Mouse (Mus musculus) hindbrain, embryonic 16.5 days (tissue): ENCODE data around the gene Mkln1. TPM values are rescaled to one million over a fixed set of nuclear protein-coding genes. Genes with fewer than 3 reads are reported as not detected.
A peak's percentile ranks its signal among the peaks of the same experiment; 100 is the strongest.

Experiments used
- ATAC-seq: fragments of 200-750 bp; cut with Nextera tagmentation; 2 replicates; pipeline ENCODE4 v1.8.0; 2017; ENCODE audit warnings: moderate TSS enrichment, moderate library complexity
- H3K27ac ChIP-seq: fragments of 300-500 bp; sonication (generic); 2 replicates; pipeline ENCODE4 v1.5.1; 2014; ENCODE audit warnings: low read depth, mild to moderate bottlenecking, control low read depth, low read length, moderate library complexity
- H3K27me3 ChIP-seq: fragments of 300-500 bp; sonication (generic); replicated peaks from 2 replicates; pipeline ENCODE4 v1.6.1; 2014; ENCODE audit warnings: low read length; ENCODE audit not compliant: control insufficient read depth, insufficient read depth
- H3K36me3 ChIP-seq: fragments of 300-500 bp; sonication (generic); 2 replicates; pipeline ENCODE4 v1.6.1; 2014; ENCODE audit warnings: mild to moderate bottlenecking, low read length, moderate library complexity, mixed read lengths; ENCODE audit not compliant: control insufficient read depth, insufficient read depth
- H3K4me1 ChIP-seq: fragments of 300-500 bp; sonication (generic); 2 replicates; pipeline ENCODE4 v1.6.1; 2014; ENCODE audit warnings: low read depth, low read length; ENCODE audit not compliant: control insufficient read depth, insufficient read depth
- H3K4me2 ChIP-seq: fragments of 300-500 bp; sonication (generic); 2 replicates; pipeline ENCODE4 v1.6.1; 2014; ENCODE audit warnings: mild to moderate bottlenecking, low read length, control low read depth, moderate library complexity
- H3K4me3 ChIP-seq: fragments of 300-500 bp; sonication (generic); 2 replicates; pipeline ENCODE4 v1.5.1; 2014; ENCODE audit warnings: mild to moderate bottlenecking, low read length, control low read depth, moderate library complexity
- H3K9ac ChIP-seq: fragments of 300-500 bp; sonication (generic); 2 replicates; pipeline ENCODE4 v1.6.1; 2014; ENCODE audit warnings: low read depth, mild to moderate bottlenecking, control low read depth, low read length, moderate library complexity
- H3K9me3 ChIP-seq: fragments of 300-500 bp; sonication (generic); 2 replicates; pipeline ENCODE4 v1.6.1; 2014; ENCODE audit warnings: mild to moderate bottlenecking, low read length, moderate library complexity; ENCODE audit not compliant: control insufficient read depth
- WGBS: fragments of 180-500 bp; shearing (Covaris S2); extraction: QIAGEN DNeasy Blood & Tissue Kit; methylation state at CpG from one replicate; pipeline ENCODE4 v1.1.7; 2014; 5-methylcytosine and 5-hydroxymethylcytosine counted together
- polyA plus RNA-seq: library from polyadenylated mRNA; unstranded; fragments of >200 nt; fragmentation: Nextera tagmentation; extraction: Ambion mirVana; gene quantifications from 2 replicates; pipeline ENCODE4 v1.2.1, GENCODE M21; 2015

Mkln1 gene
- polyA plus RNA-seq, 1 experiment from 2014 or later: 119 TPM

GRCm38 (mm10) chr6:31495122-31495731 is 96.7 kb downstream of the Mkln1 start:
- Histone ChIP-seq H3K9me3 (no peaks in the 10 kb centered on the region), H3K9ac (no peak overlapping the region), H3K27me3 (no peaks in the 10 kb centered on the region), H3K4me1 (no peaks in the 10 kb centered on the region), H3K27ac (no peak overlapping the region), H3K4me2 (no peak overlapping the region), H3K36me3 (0 out of 2 replicates have a peak, but pooled peaks cover 2% of the 10 kb centered on the region), H3K4me3 (no peak overlapping the region)
- no peak for ATAC-seq
- 71% methylated on average over 2 of the region's 2 CpGs for WGBS

- no peak overlapping the region for H3K4me3 ChIP-seq
- ATAC-seq: no peak
These were observed 97.7 kb downstream of the Mkln1 start for GRCm38 (mm10) chr6:31496227-31496626.

GRCm38 (mm10) chr6:31499836-31500235 is 101.3 kb downstream of the Mkln1 start:
- 0 out of 2 replicates have a peak, but pooled peaks cover 7% of the 10 kb centered on the region for H3K36me3 ChIP-seq
- no peaks in the 10 kb centered on the region for H3K27me3 ChIP-seq
- H3K4me1 ChIP-seq: no peaks in the 10 kb centered on the region
- 87% methylated on average over 10 of the region's 10 CpGs for WGBS
- H3K9me3 ChIP-seq: no peaks in the 10 kb centered on the region
- no peak overlapping the region for H3K4me3 ChIP-seq
- no peak overlapping the region for H3K27ac ChIP-seq
- H3K4me2 ChIP-seq: no peak overlapping the region
- ATAC-seq: no peak
- no peak overlapping the region for H3K9ac ChIP-seq

More at GRCm38 (mm10) chr6:31496227-31496626, 97.7 kb downstream of the Mkln1 start:
- no peak overlapping the region for H3K27ac ChIP-seq
- H3K36me3 ChIP-seq: 0 out of 2 replicates have a peak, but pooled peaks cover 2% of the 10 kb centered on the region
- no peaks in the 10 kb centered on the region for H3K9me3 ChIP-seq
- H3K9ac ChIP-seq: no peak overlapping the region
- H3K27me3 ChIP-seq: no peaks in the 10 kb centered on the region
- WGBS: 79% methylated on average over 2 of the region's 2 CpGs
- H3K4me1 ChIP-seq: no peaks in the 10 kb centered on the region
- H3K4me2 ChIP-seq: no peak overlapping the region

GRCm38 (mm10) chr6:31500260-31500659 is 101.7 kb downstream of the Mkln1 start:
- H3K4me1 ChIP-seq: no peaks in the 10 kb centered on the region
- no peak overlapping the region for H3K4me3 ChIP-seq
- no peak overlapping the region for H3K9ac ChIP-seq
- no peaks in the 10 kb centered on the region for H3K27me3 ChIP-seq
- no peak overlapping the region for H3K27ac ChIP-seq
- WGBS: 78% methylated on average over 2 of the region's 2 CpGs
- H3K9me3 ChIP-seq: no peaks in the 10 kb centered on the region
- H3K4me2 ChIP-seq: no peak overlapping the region
- H3K36me3 ChIP-seq: 0 out of 2 replicates have a peak, but pooled peaks cover 7% of the 10 kb centered on the region
- no peak for ATAC-seq

GRCm38 (mm10) chr6:31500691-31501090 is 102.2 kb downstream of the Mkln1 start:
- Histone ChIP-seq H3K9me3 (no peaks in the 10 kb centered on the region), H3K27ac (no peak overlapping the region), H3K4me1 (no peaks in the 10 kb centered on the region), H3K4me3 (no peak overlapping the region), H3K27me3 (no peaks in the 10 kb centered on the region), H3K9ac (no peak overlapping the region), H3K36me3 (0 out of 2 replicates have a peak, but pooled peaks cover 7% of the 10 kb centered on the region), H3K4me2 (no peak overlapping the region)
- 0 out of 2 replicates have a peak, but pooled peaks have one; percentile 37 for ATAC-seq

- H3K36me3 ChIP-seq: 0 out of 2 replicates have a peak, but pooled peaks cover 5% of the 10 kb centered on the region
- H3K27me3 ChIP-seq: no peaks in the 10 kb centered on the region
- H3K4me3 ChIP-seq: no peak overlapping the region
- no peaks in the 10 kb centered on the region for H3K4me1 ChIP-seq
- 100% methylated on average over 2 of the region's 2 CpGs for WGBS
- H3K4me2 ChIP-seq: no peak overlapping the region
- H3K9ac ChIP-seq: no peak overlapping the region
- H3K27ac ChIP-seq: no peak overlapping the region
- no peaks in the 10 kb centered on the region for H3K9me3 ChIP-seq
- no peak for ATAC-seq
These were observed 104.1 kb downstream of the Mkln1 start for GRCm38 (mm10) chr6:31502614-31503013.

- 72% methylated on average over 6 of the region's 6 CpGs for WGBS
- Histone ChIP-seq H3K36me3 (no peaks in the 10 kb centered on the region), H3K27ac (no peak overlapping the region), H3K4me2 (no peak overlapping the region), H3K9me3 (no peaks in the 10 kb centered on the region), H3K4me1 (no peaks in the 10 kb centered on the region; the same call in 1 of the 2 replicates), H3K27me3 (no peaks in the 10 kb centered on the region), H3K4me3 (no peak overlapping the region), H3K9ac (no peak overlapping the region)
- ATAC-seq: peak; percentile 31; the same call in 1 of the 2 replicates
These were observed 115.2 kb downstream of the Mkln1 start for GRCm38 (mm10) chr6:31513726-31514125.

- Histone ChIP-seq H3K9me3 (no peaks in the 10 kb centered on the region), H3K27me3 (no peaks in the 10 kb centered on the region), H3K4me3 (no peak overlapping the region), H3K27ac (no peak overlapping the region), H3K4me1 (peaks cover 6% of the 10 kb centered on the region; the same call in 1 of the 2 replicates), H3K4me2 (no peak overlapping the region), H3K9ac (no peak overlapping the region), H3K36me3 (0 out of 2 replicates have a peak, but pooled peaks cover 2% of the 10 kb centered on the region)
- ATAC-seq: no peak
- WGBS: 62% methylated on average over 9 of the region's 9 CpGs
These were observed 119.3 kb downstream of the Mkln1 start for GRCm38 (mm10) chr6:31517681-31518337.

- Histone ChIP-seq H3K36me3 (0 out of 2 replicates have a peak, but pooled peaks cover 2% of the 10 kb centered on the region), H3K27me3 (no peaks in the 10 kb centered on the region), H3K4me2 (no peak overlapping the region), H3K4me1 (peaks cover 10% of the 10 kb centered on the region), H3K9ac (no peak overlapping the region), H3K9me3 (no peaks in the 10 kb centered on the region), H3K27ac (no peak overlapping the region), H3K4me3 (no peak overlapping the region)
- no peak for ATAC-seq
- 71% methylated on average over 2 of the region's 2 CpGs for WGBS
These were observed 119.8 kb downstream of the Mkln1 start for GRCm38 (mm10) chr6:31518338-31518698.
